Mouse (Mus musculus) layer of hippocampus, adult 2 months (tissue): ENCODE data around the gene Zfp366. TPM values are rescaled to one million over a fixed set of nuclear protein-coding genes. Genes with fewer than 3 reads are reported as not detected.

Experiments used
- DNase-seq, 2 experiments: peaks; one replicate each; pipeline ENCODE4 v3.0.0; 2022; ENCODE audit warnings: low spot score in 2 of 2
- H3K27ac ChIP-seq: fragments of 200-600 bp; 2 replicates; pipeline ENCODE4 v1.8.1; 2022
- H3K4me3 ChIP-seq: fragments of 200-600 bp; 2 replicates; pipeline ENCODE4 v1.8.1; 2022; ENCODE audit warnings: mild to moderate bottlenecking
- CTCF ChIP-seq: fragments of 200-600 bp; conservative IDR thresholded peaks from 2 replicates; pipeline ENCODE4 v1.8.1; 2022; ENCODE audit warnings: antibody characterized with exemption, mild to moderate bottlenecking, moderate library complexity
- total RNA-seq, 2 experiments: library from RNA; stranded (reverse); gene quantifications; 2 replicates each; pipeline ENCODE4 v1.2.3; 2021

The Zfp366 gene
- total RNA-seq, 2 experiments from 2014 or later = 2.5 to 4.9 TPM

DNA sequence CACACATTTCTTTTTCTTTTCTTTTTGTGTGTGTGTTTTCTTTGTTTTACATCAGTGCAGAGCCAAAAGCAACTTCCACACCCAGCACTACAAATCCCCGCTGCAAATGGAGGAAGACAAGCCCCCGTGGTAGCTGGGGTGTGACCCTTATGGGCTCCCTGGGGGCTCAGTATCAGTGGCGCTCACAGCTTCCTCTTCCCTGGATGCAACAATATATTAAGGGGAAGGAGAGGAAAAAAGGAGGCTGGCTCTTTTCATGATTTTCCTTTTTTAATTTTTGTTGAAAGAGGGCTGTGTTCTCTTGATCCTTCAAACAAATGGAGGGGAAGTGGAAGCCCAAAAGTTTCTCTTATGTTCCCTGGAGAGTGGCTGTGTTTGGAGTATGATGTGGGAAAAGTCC, 70.2 kb downstream of the Zfp366 start:
- no peak for DNase-seq
- Histone ChIP-seq H3K27ac (peak overlapping the region; percentile 68; the same call in 1 of the 2 replicates), H3K4me3 (no peak overlapping the region)
- no peak for TF ChIP-seq CTCF

DNA sequence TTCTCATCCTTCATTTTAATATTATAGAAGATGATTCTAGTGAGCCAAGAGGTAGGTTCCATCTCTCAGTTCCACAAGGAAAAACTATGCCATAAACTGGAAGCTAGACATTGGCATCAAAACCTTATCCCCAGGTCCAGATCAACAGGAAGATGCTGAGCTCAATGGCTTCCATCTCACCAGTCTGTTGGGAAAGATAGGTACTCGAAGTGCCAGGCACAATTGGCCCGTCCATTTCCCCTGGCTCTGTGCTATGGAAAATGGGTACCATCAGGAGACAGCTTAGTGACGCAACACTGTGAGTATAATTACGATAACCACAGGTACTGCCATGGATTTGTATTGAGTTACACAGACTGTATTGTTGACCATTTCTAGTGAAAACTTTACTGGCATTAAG, 72.3 kb downstream of the Zfp366 start:
- no peak for DNase-seq
- Histone ChIP-seq H3K27ac (no peak overlapping the region), H3K4me3 (no peak overlapping the region)
- no peak for TF ChIP-seq CTCF

DNA sequence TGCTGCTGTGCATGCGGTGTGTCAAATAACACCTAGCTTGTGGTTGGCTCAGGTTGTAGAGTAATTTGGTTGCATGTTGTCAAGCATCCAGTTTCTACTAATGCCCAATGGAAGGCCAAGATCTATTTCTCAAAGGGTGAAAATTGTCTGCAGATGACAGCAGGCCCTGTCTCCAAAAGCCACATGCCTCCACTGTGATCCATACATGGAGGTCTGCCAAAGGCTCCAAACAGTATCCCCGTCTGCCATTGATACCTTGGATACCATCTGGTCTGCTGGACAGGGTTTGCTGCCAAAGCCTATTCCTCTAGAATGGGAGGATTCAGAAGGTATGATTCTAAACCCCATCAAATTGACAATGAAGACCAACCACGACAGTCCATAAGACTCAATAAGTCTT, 74.1 kb downstream of the Zfp366 start:
- H3K27ac ChIP-seq = no peak overlapping the region
- DNase-seq = no peak
- H3K4me3 ChIP-seq = no peak overlapping the region
- TF ChIP-seq CTCF = no peak

DNA sequence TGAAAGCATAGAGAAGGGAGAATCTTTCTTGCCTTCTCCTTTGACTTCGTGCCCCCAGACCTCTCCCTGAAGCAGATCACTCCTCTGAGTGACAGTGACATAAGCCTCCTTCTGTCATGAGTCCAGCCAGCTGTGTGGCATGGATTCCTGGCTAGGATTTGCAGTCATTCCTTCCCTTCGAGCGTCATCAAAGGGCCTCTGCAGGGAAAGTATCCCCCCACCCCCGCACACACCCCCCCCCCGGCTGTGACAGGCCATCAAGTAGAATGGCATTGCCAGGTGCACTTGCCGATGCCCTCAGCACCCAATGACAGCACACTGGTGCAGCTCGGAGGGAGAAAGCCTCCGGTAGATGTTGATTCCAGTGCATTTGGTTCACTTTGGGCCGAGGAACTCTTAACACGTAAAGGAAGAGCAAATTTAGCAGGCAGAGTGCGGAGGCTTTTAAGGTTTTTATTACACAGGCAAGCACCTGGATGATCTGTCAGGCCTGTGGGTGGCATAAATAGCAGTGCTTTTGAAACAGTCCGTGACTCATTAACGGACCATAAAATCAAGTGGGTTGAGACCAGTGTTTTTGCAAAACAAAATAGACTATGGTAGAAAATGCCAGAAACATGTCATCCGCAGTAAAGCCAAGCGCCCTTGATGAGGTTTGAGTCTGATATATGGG, 75.0 kb downstream of the Zfp366 start:
- H3K4me3 ChIP-seq = no peak overlapping the region

DNA sequence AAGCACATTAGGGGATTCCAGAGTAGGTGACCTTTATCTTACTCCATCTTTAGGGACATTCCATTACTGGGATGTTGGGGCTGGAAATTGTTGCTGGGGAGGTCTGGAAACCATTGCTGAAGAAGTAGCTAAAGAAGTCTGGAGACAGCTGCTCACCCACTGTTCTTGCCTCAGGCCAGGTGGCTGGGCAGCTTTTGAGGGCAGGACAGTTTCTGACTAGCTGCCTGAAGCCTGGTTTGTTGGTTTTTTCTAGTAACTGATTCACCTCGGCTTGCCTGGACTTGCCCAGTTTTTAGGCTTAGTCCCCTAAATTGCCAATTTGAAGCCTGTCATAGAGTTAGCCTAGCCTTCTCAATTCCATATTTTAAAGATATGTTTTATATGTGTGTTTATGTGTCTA, 77.8 kb downstream of the Zfp366 start:
- Histone ChIP-seq H3K27ac (no peak overlapping the region), H3K4me3 (no peak overlapping the region)
- no peak for TF ChIP-seq CTCF
- no peak for DNase-seq

More for the DNA sequence above, 75.0 kb downstream of the Zfp366 start:
- DNase-seq = no peak
- no peak for TF ChIP-seq CTCF
- H3K27ac ChIP-seq = no peak overlapping the region

DNA sequence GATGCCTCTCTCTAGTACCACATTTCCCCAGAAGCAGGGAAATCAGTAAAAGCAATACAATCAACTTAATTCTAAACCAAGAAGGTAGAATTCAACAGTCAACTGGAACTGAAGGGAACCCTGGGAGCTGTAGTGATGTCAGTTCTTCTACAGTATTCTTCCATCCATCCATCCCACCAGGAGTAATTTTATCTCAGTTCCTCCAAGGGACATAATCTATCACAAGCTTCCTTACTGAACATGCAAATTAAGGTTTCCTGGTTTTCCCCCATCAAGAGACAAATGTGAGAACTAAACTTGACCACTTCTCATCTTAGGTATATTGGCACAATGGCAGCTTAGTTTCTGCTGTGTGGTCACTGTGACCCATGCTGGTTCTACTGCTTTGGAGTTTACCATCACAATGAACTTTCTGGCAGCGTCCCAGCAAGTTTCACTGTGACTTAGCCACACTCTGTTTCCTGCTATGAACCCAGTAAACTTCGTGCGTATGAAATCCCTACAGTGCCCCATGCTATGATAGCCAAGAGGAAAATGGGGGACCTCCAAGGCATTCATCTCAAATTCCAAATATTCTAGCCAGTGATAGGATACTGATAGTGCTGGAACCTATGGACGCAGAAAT, 78.6 kb downstream of the Zfp366 start:
- Histone ChIP-seq H3K27ac (no peak overlapping the region), H3K4me3 (no peak overlapping the region)
- no peak for TF ChIP-seq CTCF
- no peak for DNase-seq

DNA sequence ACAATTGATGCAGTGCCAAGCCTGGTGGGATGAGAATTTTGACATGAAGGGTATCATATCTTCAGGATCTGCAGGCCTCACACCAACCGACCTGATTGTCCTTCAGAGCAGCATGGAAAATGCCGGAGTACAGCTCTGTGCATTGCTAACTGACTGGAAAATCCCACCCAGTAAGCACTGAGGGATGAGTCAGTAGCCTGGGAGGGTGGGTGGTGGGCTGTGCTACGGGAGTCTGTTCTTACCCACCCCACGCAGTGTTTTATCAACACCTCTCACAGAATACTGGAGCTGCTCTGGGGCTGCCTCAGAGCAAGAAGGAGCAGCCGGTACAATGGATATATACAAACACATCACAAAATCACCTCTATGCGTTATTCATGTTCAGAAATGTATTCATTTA, 79.9 kb downstream of the Zfp366 start:
- no peak for TF ChIP-seq CTCF
- peak in 1 of 2 experiments; percentile 33 for DNase-seq
- Histone ChIP-seq H3K4me3 (no peak overlapping the region), H3K27ac (no peak overlapping the region)

DNA sequence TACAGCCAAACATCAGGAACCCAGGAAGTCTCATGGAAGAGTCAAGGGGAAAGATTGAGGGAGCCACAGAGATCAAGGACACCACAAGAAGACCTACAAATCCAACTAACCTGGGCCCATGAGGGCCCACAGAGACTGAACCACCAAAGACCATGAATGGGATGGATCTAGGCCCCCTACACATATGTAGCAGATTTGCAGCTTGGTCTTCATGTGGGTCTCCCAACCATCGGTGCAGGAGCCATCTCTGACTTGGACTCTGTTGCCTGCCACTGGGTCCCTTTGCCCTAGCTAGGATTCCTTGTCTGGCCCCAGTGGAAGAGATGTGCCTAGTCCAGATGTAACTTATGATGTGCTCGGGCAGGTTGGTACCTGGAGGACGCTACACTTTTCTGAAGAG, 87.4 kb downstream of the Zfp366 start:
- TF ChIP-seq CTCF = no peak

DNA sequence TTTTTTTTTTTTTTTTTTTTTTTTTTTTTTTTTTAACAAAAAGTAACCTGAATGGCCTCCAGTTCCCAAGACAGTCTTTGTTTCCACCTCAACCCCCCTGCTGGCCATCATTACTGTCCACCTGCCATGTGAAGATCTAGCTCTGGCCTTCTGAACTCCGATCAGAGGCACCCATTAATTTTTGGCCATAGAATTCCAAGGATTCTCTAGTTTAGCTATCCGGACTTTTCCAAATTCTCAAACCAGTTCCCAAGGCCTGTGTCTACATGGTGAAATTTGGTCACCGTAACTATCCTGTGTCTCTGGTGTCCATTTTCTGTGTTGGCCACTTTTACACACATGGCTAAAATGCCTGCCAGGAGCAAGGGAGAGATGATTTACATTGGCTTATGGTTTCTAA, 92.9 kb downstream of the Zfp366 start:
- no peak for DNase-seq
- TF ChIP-seq CTCF = no peak
- H3K27ac ChIP-seq = no peak overlapping the region
- no peak overlapping the region for H3K4me3 ChIP-seq

More for the DNA sequence above, 87.4 kb downstream of the Zfp366 start:
- no peak overlapping the region for H3K27ac ChIP-seq
- H3K4me3 ChIP-seq = no peak overlapping the region
- DNase-seq = no peak

DNA sequence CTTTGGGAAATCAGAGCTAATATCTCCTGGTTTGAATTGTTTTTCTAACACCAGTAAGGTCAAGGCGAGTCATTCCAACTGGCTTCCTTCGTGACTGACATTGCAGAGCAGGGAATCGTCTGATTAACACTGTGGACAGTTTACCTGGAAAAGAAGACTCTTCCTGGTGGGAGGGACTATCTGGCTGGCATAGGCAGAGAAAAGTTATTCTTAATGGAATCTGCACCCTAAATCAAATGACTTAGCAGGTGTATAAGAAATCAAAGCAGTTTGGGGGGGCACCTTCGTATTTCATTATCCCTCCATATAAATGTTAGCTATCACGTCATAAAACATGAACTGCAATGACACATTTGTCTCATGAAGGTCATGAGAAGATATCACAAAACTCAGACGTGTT, 93.9 kb downstream of the Zfp366 start:
- no peak for TF ChIP-seq CTCF
- DNase-seq = no peak
- no peak overlapping the region for H3K27ac ChIP-seq

DNA sequence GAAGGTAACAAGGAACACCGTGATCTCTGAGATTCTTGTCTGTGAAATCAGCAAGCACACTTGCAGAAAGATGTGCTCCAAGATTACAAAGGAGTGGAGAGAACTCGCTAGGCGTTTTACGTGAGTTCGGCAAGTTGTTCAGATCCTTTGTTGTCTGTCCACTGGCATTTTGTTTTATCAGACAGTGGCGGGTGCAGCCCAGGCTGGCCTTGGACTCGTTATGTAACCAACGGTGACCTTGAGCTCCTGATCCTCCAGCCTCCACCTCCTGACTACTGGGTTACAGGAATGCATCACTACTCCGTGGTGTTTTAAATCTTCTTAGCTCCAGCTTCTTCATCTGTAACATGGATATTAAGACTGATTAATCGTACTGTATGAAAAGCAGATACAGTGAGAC, 94.7 kb downstream of the Zfp366 start:
- no peak overlapping the region for H3K4me3 ChIP-seq
- H3K27ac ChIP-seq = no peak overlapping the region
- no peak for TF ChIP-seq CTCF

More for the DNA sequence above, 93.9 kb downstream of the Zfp366 start:
- no peak overlapping the region for H3K4me3 ChIP-seq

DNA sequence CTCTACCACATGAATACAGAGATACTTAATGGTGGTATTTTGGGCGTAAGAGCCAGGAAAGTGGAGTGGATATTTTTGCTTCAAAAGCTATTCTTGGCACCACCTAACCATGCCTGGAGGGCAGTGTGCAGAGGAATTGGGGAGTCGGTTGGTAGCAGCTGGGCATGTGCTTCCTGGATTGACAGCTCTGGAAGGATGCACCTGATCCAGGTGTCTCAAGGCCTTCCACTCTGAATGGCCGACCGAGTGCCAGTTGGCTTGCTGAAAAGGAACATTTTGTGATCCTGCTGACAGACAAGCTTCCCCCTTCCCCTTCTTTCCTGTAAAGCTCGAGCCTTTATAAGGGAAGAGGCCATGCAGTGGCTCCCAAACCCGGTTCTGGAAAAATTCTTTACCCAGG, 98.3 kb downstream of the Zfp366 start:
- H3K27ac ChIP-seq = peak overlapping the region; percentile 46; the same call in 1 of the 2 replicates
- TF ChIP-seq CTCF = no peak
- no peak for DNase-seq

More for the DNA sequence above, 94.7 kb downstream of the Zfp366 start:
- DNase-seq = no peak

DNA sequence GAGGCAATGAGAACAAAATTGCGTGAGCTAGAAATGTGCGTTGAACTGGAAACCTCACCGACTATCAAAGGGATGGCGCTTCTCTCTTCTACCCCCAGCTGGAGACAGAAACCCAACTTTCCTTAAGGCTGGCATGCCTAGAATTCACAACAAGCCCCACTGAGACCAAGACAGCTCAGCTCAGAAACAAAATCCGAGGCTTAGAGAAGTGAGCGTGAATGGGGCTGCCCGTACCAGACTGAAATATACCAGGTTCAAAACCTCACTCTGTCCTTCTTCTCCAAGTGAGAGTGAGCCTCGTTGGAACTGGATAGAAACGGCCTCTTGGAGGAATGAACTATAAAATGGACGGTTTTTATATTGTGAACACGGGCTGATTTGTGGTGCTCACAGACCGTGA, 99.3 kb downstream of the Zfp366 start:
- Histone ChIP-seq H3K27ac (peak overlapping the region; percentile 46; the same call in 1 of the 2 replicates), H3K4me3 (no peak overlapping the region)
- no peak for TF ChIP-seq CTCF
- no peak for DNase-seq

More for the DNA sequence above, 98.3 kb downstream of the Zfp366 start:
- H3K4me3 ChIP-seq = no peak overlapping the region
